Mouse (Mus musculus): ENCODE data around the gene Fam120a.
A peak's percentile ranks its signal among the peaks of the same experiment; 100 is the strongest.

The Fam120a gene

GRCm38 (mm10) chr13:48966851-48967821 lies 681 bp downstream of the Fam120a start:
- DNase-seq (ENCODE audit: low read depth, low spot score), result peak; percentile 25

GRCm38 (mm10) chr13:48965559-48966525 lies 2.0 kb downstream of the Fam120a start:
- DNase-seq (ENCODE audit: low read depth, low spot score), result no peak

GRCm38 (mm10) chr13:48964850-48965249 lies 3.0 kb downstream of the Fam120a start:
- no peak for DNase-seq (ENCODE audit: low read depth, low spot score)

GRCm38 (mm10) chr13:48963111-48963510 lies 4.7 kb downstream of the Fam120a start:
- no peak for DNase-seq (ENCODE audit: low read depth, low spot score)

GRCm38 (mm10) chr13:48962519-48962918 lies 5.3 kb downstream of the Fam120a start:
- no peak for DNase-seq (ENCODE audit: low read depth, low spot score)

- DNase-seq (ENCODE audit: low read depth, low spot score), result peak; percentile 42
Observed at GRCm38 (mm10) chr13:48958608-48959007, 9.2 kb downstream of the Fam120a start.

- no peak for DNase-seq (ENCODE audit: low read depth, low spot score)
Observed at GRCm38 (mm10) chr13:48954825-48955224, 13.0 kb downstream of the Fam120a start.

GRCm38 (mm10) chr13:48950600-48951241 lies 17.1 kb downstream of the Fam120a start:
- DNase-seq (ENCODE audit: low read depth, low spot score), result no peak

GRCm38 (mm10) chr13:48948951-48949350 lies 18.9 kb downstream of the Fam120a start:
- no peak for DNase-seq (ENCODE audit: low read depth, low spot score)

GRCm38 (mm10) chr13:48944571-48944970 lies 23.2 kb downstream of the Fam120a start:
- DNase-seq (ENCODE audit: low read depth, low spot score), result no peak

GRCm38 (mm10) chr13:48942471-48942870 lies 25.3 kb downstream of the Fam120a start:
- DNase-seq (ENCODE audit: low read depth, low spot score), result no peak

- DNase-seq (ENCODE audit: low read depth, low spot score), result no peak
Observed at GRCm38 (mm10) chr13:48941773-48942172, 26.0 kb downstream of the Fam120a start.

GRCm38 (mm10) chr13:48934597-48934996 lies 33.2 kb downstream of the Fam120a start:
- no peak for DNase-seq (ENCODE audit: low read depth, low spot score)

GRCm38 (mm10) chr13:48932692-48933091 lies 35.1 kb downstream of the Fam120a start:
- DNase-seq (ENCODE audit: low read depth, low spot score), result no peak

GRCm38 (mm10) chr13:48931687-48932086 lies 36.1 kb downstream of the Fam120a start:
- DNase-seq (ENCODE audit: low read depth, low spot score), result no peak

- no peak for DNase-seq (ENCODE audit: low read depth, low spot score)
Observed at GRCm38 (mm10) chr13:48931232-48931631, 36.6 kb downstream of the Fam120a start.

GRCm38 (mm10) chr13:48929535-48930110 lies 38.2 kb downstream of the Fam120a start:
- DNase-seq (ENCODE audit: low read depth, low spot score), result no peak

- no peak for DNase-seq (ENCODE audit: low read depth, low spot score)
Observed at GRCm38 (mm10) chr13:48927609-48928008, 40.2 kb downstream of the Fam120a start.

GRCm38 (mm10) chr13:48922712-48923111 lies 45.1 kb downstream of the Fam120a start:
- DNase-seq (ENCODE audit: low read depth, low spot score), result no peak

- no peak for DNase-seq (ENCODE audit: low read depth, low spot score)
Observed at GRCm38 (mm10) chr13:48921256-48921655, 46.6 kb downstream of the Fam120a start.

GRCm38 (mm10) chr13:48919756-48920415 lies 47.9 kb downstream of the Fam120a start:
- no peak for DNase-seq (ENCODE audit: low read depth, low spot score)
